Mouse (Mus musculus) adrenal gland, adult (tissue): ENCODE measurements at regions not wholly inside any gene's neighbourhood (a gene's known extent, or its start where the extent isn't known, plus 50 kb on each side); places are given as distances from the start of the nearest gene placed in this dataset.

Experiments
- DNase-seq, 2 experiments: peaks; one replicate each; pipeline ENCODE4 v3.0.0; 2022 to 2023; ENCODE audit warnings: low spot score in 1 of 2; ENCODE audit not compliant: inconsistent age in 2 of 2

- DNase-seq, result no peak
Measured at GRCm38 (mm10) chr13:99847531-99847930, 53.4 kb downstream of the Cartpt start.

- peak; percentile 39 to 67 for DNase-seq
Measured at GRCm38 (mm10) chr13:99842626-99843025, 58.3 kb downstream of the Cartpt start.

GRCm38 (mm10) chr13:99839446-99839845 is 61.4 kb downstream of the Cartpt start:
- no peak for DNase-seq

GRCm38 (mm10) chr13:99837772-99838425 is 63.0 kb downstream of the Cartpt start:
- DNase-seq, result peak; percentile 70 to 94

GRCm38 (mm10) chr13:99837180-99837579 is 63.7 kb downstream of the Cartpt start:
- DNase-seq, result no peak

GRCm38 (mm10) chr13:99836586-99836985 is 64.3 kb downstream of the Cartpt start:
- peak in 1 of 2 experiments; percentile 59 for DNase-seq

- peak in 1 of 2 experiments; percentile 68 for DNase-seq
Measured at GRCm38 (mm10) chr13:99835518-99835917, 65.4 kb downstream of the Cartpt start.

- DNase-seq, result peak; percentile 53 to 83
Measured at GRCm38 (mm10) chr13:99830080-99830724, 70.7 kb downstream of the Cartpt start.

- DNase-seq, result peak; percentile 52 to 72
Measured at GRCm38 (mm10) chr13:99827573-99827972, 73.3 kb downstream of the Cartpt start.

- DNase-seq, result no peak
Measured at GRCm38 (mm10) chr13:99824625-99825024, 76.3 kb downstream of the Cartpt start.

GRCm38 (mm10) chr13:99816666-99817065 is 84.2 kb downstream of the Cartpt start:
- no peak for DNase-seq

- no peak for DNase-seq
Measured at GRCm38 (mm10) chr13:99815786-99816185, 85.1 kb downstream of the Cartpt start.

- DNase-seq, result peak; percentile 35 to 68
Measured at GRCm38 (mm10) chr13:99814801-99815200, 86.1 kb downstream of the Cartpt start.

- DNase-seq, result no peak
Measured at GRCm38 (mm10) chr13:99814033-99814556, 86.8 kb downstream of the Cartpt start.

- DNase-seq, result peak in 1 of 2 experiments; percentile 34
Measured at GRCm38 (mm10) chr13:99794448-99794847, 106.4 kb downstream of the Cartpt start.

GRCm38 (mm10) chr13:99793786-99794435 is 107.0 kb downstream of the Cartpt start:
- peak in 1 of 2 experiments; percentile 67 for DNase-seq

GRCm38 (mm10) chr13:99793001-99793400 is 107.9 kb downstream of the Cartpt start:
- no peak for DNase-seq

- DNase-seq, result no peak
Measured at GRCm38 (mm10) chr13:99790951-99791350, 109.9 kb downstream of the Cartpt start.

GRCm38 (mm10) chr13:99787760-99788159 is 113.1 kb downstream of the Cartpt start:
- DNase-seq, result no peak

GRCm38 (mm10) chr13:99785427-99785826 is 115.5 kb downstream of the Cartpt start:
- peak in 1 of 2 experiments; percentile 29 for DNase-seq

- no peak for DNase-seq
Measured at GRCm38 (mm10) chr13:99784314-99784713, 116.6 kb downstream of the Cartpt start.
